Mouse (Mus musculus) heart, embryonic 14.5 days (tissue): ENCODE data around the gene Prcc. TPM values are rescaled to one million over a fixed set of nuclear protein-coding genes. Genes with fewer than 3 reads are reported as not detected.
A peak's percentile ranks its signal among the peaks of the same experiment; 100 is the strongest.
"Not testable (repeated sequence)": the region's sequence is repeated elsewhere in the genome, so short reads cannot be mapped to it uniquely, and the experiment has no call there.

ENCODE experiments used
- ATAC-seq: fragments of 200-750 bp; cut with Nextera tagmentation; 2 replicates; pipeline ENCODE4 v1.8.0; 2017; ENCODE audit warnings: low read depth, moderate TSS enrichment; ENCODE audit not compliant: insufficient number of reproducible peaks, insufficient read depth, low FRiP score
- H3K27ac ChIP-seq, 2 experiments: fragments of 200-500 bp in 1 of 2; fragments of 300-500 bp in 1 of 2; sonication (generic) in 1 of 2; replicated peaks in 1 of 2; 2 replicates each; pipeline ENCODE4 v1.5.1; 2012 to 2014; ENCODE audit warnings: low read depth in 2 of 2, low read length in 2 of 2, control low read depth in 1 of 2, mild to moderate bottlenecking in 1 of 2, mixed read lengths in 1 of 2; ENCODE audit not compliant: control insufficient read depth in 1 of 2, insufficient read depth in 1 of 2
- H3K27me3 ChIP-seq: fragments of 300-500 bp; sonication (generic); 2 replicates; pipeline ENCODE4 v1.6.1; 2014; ENCODE audit warnings: mild to moderate bottlenecking, low read length, control low read depth; ENCODE audit not compliant: control insufficient read depth, insufficient read depth
- H3K36me3 ChIP-seq: fragments of 300-500 bp; sonication (generic); 2 replicates; pipeline ENCODE4 v1.6.1; 2014; ENCODE audit warnings: mild to moderate bottlenecking, control low read depth, low read length, mixed read lengths; ENCODE audit not compliant: control insufficient read depth, insufficient read depth
- H3K4me1 ChIP-seq, 2 experiments: fragments of 200-500 bp in 1 of 2; fragments of 300-500 bp in 1 of 2; sonication (generic) in 1 of 2; 2 replicates each; pipeline ENCODE4 v1.6.1; 2012 to 2014; ENCODE audit warnings: low read length in 2 of 2, control low read depth in 1 of 2, mixed read lengths in 1 of 2; ENCODE audit not compliant: control insufficient read depth in 2 of 2, insufficient read depth in 2 of 2
- H3K4me2 ChIP-seq: fragments of 300-500 bp; sonication (generic); 2 replicates; pipeline ENCODE4 v1.6.1; 2014; ENCODE audit warnings: mild to moderate bottlenecking, low read length
- H3K4me3 ChIP-seq, 2 experiments: fragments of 200-500 bp in 1 of 2; fragments of 300-500 bp in 1 of 2; sonication (generic) in 1 of 2; 2 replicates each; pipeline ENCODE4 v1.5.1; 2012 to 2014; ENCODE audit warnings: low read length in 2 of 2, mild to moderate bottlenecking in 2 of 2, control low read depth in 1 of 2, low read depth in 1 of 2, moderate library complexity in 1 of 2; ENCODE audit not compliant: control insufficient read depth in 1 of 2, insufficient read depth in 1 of 2
- H3K9ac ChIP-seq: fragments of 300-500 bp; sonication (generic); 2 replicates; pipeline ENCODE4 v1.6.1; 2014; ENCODE audit warnings: mild to moderate bottlenecking, low read length
- H3K9me3 ChIP-seq: fragments of 300-500 bp; sonication (generic); 2 replicates; pipeline ENCODE4 v1.6.1; 2016; ENCODE audit warnings: low read length, control low read depth; ENCODE audit not compliant: control insufficient read depth
- WGBS: fragments of 180-500 bp; shearing (Covaris S2); extraction: QIAGEN DNeasy Blood & Tissue Kit; methylation state at CpG from one replicate; pipeline ENCODE4 v1.1.7; 2014; 5-methylcytosine and 5-hydroxymethylcytosine counted together
- polyA plus RNA-seq: library from polyadenylated mRNA; unstranded; fragments of >200 nt; fragmentation: Nextera tagmentation; extraction: Ambion mirVana; gene quantifications from 2 replicates; pipeline ENCODE4 v1.2.1, GENCODE M21; 2014

Prcc gene
- polyA plus RNA-seq, 1 experiment from 2014 or later = 11.7 TPM

GRCm38 (mm10) chr3:87886416-87886815 is 1.0 kb upstream of the Prcc start:
- Histone ChIP-seq H3K27me3 (no peaks in the 10 kb centered on the region), H3K9me3 (peaks cover 8% of the 10 kb centered on the region; the same call in 1 of the 2 replicates), H3K4me2 (peak overlapping the region; percentile 88), H3K27ac (no peak overlapping the region), H3K4me3 (peak overlapping the region in 1 of 2 experiments; percentile 84; a peak in 1 of 4 replicates), H3K36me3 (0 out of 2 replicates have a peak, but pooled peaks cover under 1% of the 10 kb centered on the region), H3K9ac (no peak overlapping the region), H3K4me1 (peaks cover 2 to 12% of the 10 kb centered on the region in 2 experiments; a peak in 3 of 4 replicates)
- WGBS = 80% methylated on average over 6 of the region's 6 CpGs
- ATAC-seq = no peak

- Histone ChIP-seq H3K9ac (no peak overlapping the region), H3K4me3 (peak overlapping the region; percentile 62 to 84), H3K27me3 (no peaks in the 10 kb centered on the region), H3K27ac (peak overlapping the region; percentile 33 to 37; a peak in 2 of 4 replicates), H3K4me1 (peaks cover 2 to 12% of the 10 kb centered on the region in 2 experiments; a peak in 3 of 4 replicates), H3K4me2 (peak overlapping the region; percentile 88), H3K36me3 (0 out of 2 replicates have a peak, but pooled peaks cover 3% of the 10 kb centered on the region), H3K9me3 (peaks cover 8% of the 10 kb centered on the region; the same call in 1 of the 2 replicates)
- no peak for ATAC-seq
- 11% methylated on average over 10 of the region's 10 CpGs for WGBS
Observed at GRCm38 (mm10) chr3:87886004-87886365, 577 bp upstream of the Prcc start.

- Histone ChIP-seq H3K4me3 (peak overlapping the region; percentile 84 to 93), H3K27ac (peak overlapping the region; percentile 92 to 94), H3K27me3 (no peaks in the 10 kb centered on the region), H3K36me3 (peaks cover 13% of the 10 kb centered on the region), H3K4me1 (peaks cover 2 to 12% of the 10 kb centered on the region in 2 experiments; a peak in 3 of 4 replicates), H3K9me3 (peaks cover 8% of the 10 kb centered on the region; the same call in 1 of the 2 replicates), H3K4me2 (peak overlapping the region; percentile 88), H3K9ac (peak overlapping the region; percentile 90)
- ATAC-seq = peak; percentile 0
- WGBS = under 1% methylated on average over 27 of the region's 28 CpGs
Observed at GRCm38 (mm10) chr3:87884708-87885251, 628 bp downstream of the Prcc start.

- no peaks in the 10 kb centered on the region for H3K27me3 ChIP-seq
- H3K4me1 ChIP-seq = peaks cover 2 to 12% of the 10 kb centered on the region in 2 experiments; a peak in 3 of 4 replicates
- peak overlapping the region; percentile 90 for H3K9ac ChIP-seq
- no peak for ATAC-seq
- peaks cover 17% of the 10 kb centered on the region for H3K36me3 ChIP-seq
- peak overlapping the region; percentile 88 for H3K4me2 ChIP-seq
- peak overlapping the region; percentile 84 to 93 for H3K4me3 ChIP-seq
- H3K9me3 ChIP-seq = peaks cover 8% of the 10 kb centered on the region; the same call in 1 of the 2 replicates
- peak overlapping the region in 1 of 2 experiments; percentile 94; a peak in 1 of 4 replicates for H3K27ac ChIP-seq
- WGBS = 0% methylated on average over 3 of the region's 3 CpGs
Observed at GRCm38 (mm10) chr3:87884291-87884690, 1.1 kb downstream of the Prcc start.

GRCm38 (mm10) chr3:87877730-87878129 is 7.7 kb downstream of the Prcc start:
- H3K9me3 ChIP-seq = no peaks in the 10 kb centered on the region
- no peak for ATAC-seq
- no peak overlapping the region for H3K4me2 ChIP-seq
- H3K4me3 ChIP-seq = no peak overlapping the region
- H3K36me3 ChIP-seq = peaks cover 44% of the 10 kb centered on the region
- peaks cover 0 to 7% of the 10 kb centered on the region in 2 experiments; a peak in 1 of 4 replicates for H3K4me1 ChIP-seq
- 53% methylated on average over 4 of the region's 4 CpGs for WGBS
- no peaks in the 10 kb centered on the region for H3K27me3 ChIP-seq
- H3K27ac ChIP-seq = no peak overlapping the region
- H3K9ac ChIP-seq = no peak overlapping the region

- H3K27me3 ChIP-seq, H3K9ac ChIP-seq, ATAC-seq, H3K9me3 ChIP-seq, H3K4me2 ChIP-seq, H3K4me1 ChIP-seq, H3K27ac ChIP-seq, H3K4me3 ChIP-seq: not testable (repeated sequence)
- peaks cover 93% of the 10 kb centered on the region for H3K36me3 ChIP-seq
- WGBS = 90% methylated on average over 4 of the region's 4 CpGs
Observed at GRCm38 (mm10) chr3:87864111-87864510, 21.3 kb downstream of the Prcc start.

GRCm38 (mm10) chr3:87859813-87860212 is 25.6 kb downstream of the Prcc start:
- H3K4me1 ChIP-seq = no peaks in the 10 kb centered on the region
- 21% methylated on average over 3 of the region's 3 CpGs for WGBS

More at GRCm38 (mm10) chr3:87859813-87860212, 25.6 kb downstream of the Prcc start:
- H3K9me3 ChIP-seq = no peaks in the 10 kb centered on the region
- no peaks in the 10 kb centered on the region for H3K27me3 ChIP-seq
- H3K9ac ChIP-seq = no peak overlapping the region
- H3K4me2 ChIP-seq = no peak overlapping the region
- no peak overlapping the region for H3K4me3 ChIP-seq
- H3K36me3 ChIP-seq = peaks cover 83% of the 10 kb centered on the region
- no peak for ATAC-seq
- no peak overlapping the region for H3K27ac ChIP-seq
